Mouse (Mus musculus): Measurements from ENCODE around the gene Emilin1.

GRCm38 (mm10) chr5:30872574-30872973 lies 40.6 kb upstream of the Emilin1 start:
- no peak for TF ChIP-seq GATA1 (IDR thresholded peaks at IDR 0.05; ENCODE audit: borderline replicate concordance, low read length)
- no peak for TF ChIP-seq FLI1 (IDR thresholded peaks at IDR 0.05; ENCODE audit: low read length)

Measured in megakaryocyte, embryonic 14.5 days (primary cell).